In the genomic region with DNA sequence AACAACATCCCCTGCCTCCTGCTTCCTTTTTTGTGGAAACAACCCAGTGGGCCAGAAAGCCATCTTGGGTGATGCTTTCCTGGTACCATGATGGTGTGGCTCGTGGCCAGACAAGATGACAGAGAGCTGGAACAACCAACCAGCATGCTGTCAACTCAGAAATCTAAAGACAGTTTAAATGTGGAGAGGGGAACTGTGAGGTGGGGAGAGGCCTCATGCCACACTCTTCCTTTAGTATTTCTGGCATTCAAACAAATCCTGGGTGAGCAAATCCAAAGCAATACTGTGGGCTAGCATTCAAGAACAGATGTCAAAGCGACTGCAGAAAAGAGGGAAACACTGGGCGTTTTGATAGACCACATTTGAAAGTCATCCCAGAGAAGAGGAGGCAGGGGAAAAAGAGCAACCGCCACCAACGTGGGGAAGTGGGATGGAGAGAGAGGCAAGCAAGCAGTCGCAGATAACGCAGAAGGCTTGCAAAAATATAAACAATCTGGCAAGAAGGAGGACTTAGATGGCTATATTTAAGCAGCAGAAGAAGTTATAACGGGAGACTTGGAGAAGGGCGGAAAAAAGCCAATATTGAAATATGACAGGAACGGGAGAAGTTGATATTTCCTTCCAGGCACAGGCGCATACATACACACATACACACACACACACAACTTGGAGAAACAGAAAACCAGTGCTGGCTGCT, we compare ENCODE assay signal across 15 mouse cellular contexts.
DNase-seq lines count a peak whose midpoint lies in the region; TF ChIP-seq lines count a peak whose summit lies in the region.
"Had no signal": no experiment of that assay in that cellular context is flagged by ENCODE, and none has a peak within 500 bp of the region (broad histone marks: within the 10 kb centered on the region; RNA-seq: fewer than 3 reads in every experiment).

No protein-coding gene starts in this region.

- no peak overlapping the region for H3K27ac ChIP-seq in layer of hippocampus, adult 2 months
- H3K27ac ChIP-seq: hindbrain, embryonic 13.5 days; liver, embryonic 15.5 days had no signal

- H3K4me3 ChIP-seq in layer of hippocampus, adult 2 months: no peak overlapping the region
- H3K4me3 ChIP-seq: hindbrain, embryonic 13.5 days; liver, embryonic 15.5 days had no signal

- no peak for TF ChIP-seq CTCF in layer of hippocampus, adult 2 months (conservative IDR thresholded peaks at IDR 0.05)

- DNase-seq in cerebellum, adult 9-10 months: peak; percentile 62
- DNase-seq in cerebellum, adult 11-12 months: no peak
- DNase-seq in layer of hippocampus, adult 11-12 months (ENCODE audit: low spot score): peak; percentile 22
- no peak for DNase-seq in layer of hippocampus, adult 9-10 months (ENCODE audit: low spot score)
- DNase-seq in layer of hippocampus, adult 2 months (ENCODE audit: low spot score in 2 of 2): peak; percentile 32 to 41
- DNase-seq in right cerebral cortex, postnatal 10 days (ENCODE audit: low spot score in 2 of 2): peak; percentile 74 to 88
- DNase-seq in ovary, postnatal 36 days (ENCODE audit: low spot score): no peak
- DNase-seq in T-cell, adult 2 months (ENCODE audit: low spot score): no peak
- DNase-seq: adrenal gland, postnatal 10 days; gastrocnemius, postnatal 25 days; kidney, postnatal 4 days; midbrain, embryonic 14.5 days; thymus, postnatal 36 days had no signal

Comparison
In these comparisons a context has a peak if more than half of its experiments do, and no peak if none do; other contexts are left out.
1. DNase-seq: peak in cerebellum, adult 9-10 months (single experiment), layer of hippocampus, adult 11-12 months (single experiment), layer of hippocampus, adult 2 months (2 of 2) and right cerebral cortex, postnatal 10 days (2 of 2); none in cerebellum, adult 11-12 months (single experiment), layer of hippocampus, adult 9-10 months (single experiment), ovary, postnatal 36 days (single experiment) and T-cell, adult 2 months (single experiment).